Mouse (Mus musculus) limb, embryonic 11.5 days (tissue): ENCODE measurements around the gene Olfr1493-ps1. TPM values are rescaled to one million over a fixed set of nuclear protein-coding genes. Genes with fewer than 3 reads are reported as not detected.

ENCODE experiments used
- polyA plus RNA-seq: library from polyadenylated mRNA; unstranded; fragments of >200 nt; fragmentation: Nextera tagmentation; extraction: Ambion mirVana; gene quantifications from 2 replicates; pipeline ENCODE4 v1.2.1, GENCODE M21; 2014

The Olfr1493-ps1 gene
- polyA plus RNA-seq, 1 experiment from 2014 or later: not detected

Other genes with a start within 250 kb of the Olfr1493-ps1 start
- gene Olfr1475, start 243.1 kb upstream of the Olfr1493-ps1 start, polyA plus RNA-seq: not detected in 2 replicates
- not detected in 2 replicates for gene Olfr1477, start 222.7 kb upstream of the Olfr1493-ps1 start, polyA plus RNA-seq
- not detected in 2 replicates for gene Olfr1480, start 195.4 kb upstream of the Olfr1493-ps1 start, polyA plus RNA-seq
- gene Olfr1484, start 139.8 kb upstream of the Olfr1493-ps1 start, polyA plus RNA-seq: not detected in 2 replicates
- not detected in 2 replicates for gene Olfr1487, start 105.9 kb upstream of the Olfr1493-ps1 start, polyA plus RNA-seq
- gene Olfr1489, start 91.7 kb upstream of the Olfr1493-ps1 start, polyA plus RNA-seq: not detected in 2 replicates
- not detected in 2 replicates for gene Olfr1490, start 72.2 kb upstream of the Olfr1493-ps1 start, polyA plus RNA-seq
- gene Olfr1491, start 26.0 kb upstream of the Olfr1493-ps1 start, polyA plus RNA-seq: not detected in 2 replicates
- not detected in 2 replicates for gene Olfr1494, start 16.4 kb downstream of the Olfr1493-ps1 start, polyA plus RNA-seq
- not detected in 2 replicates for gene Olfr1495, start 41.3 kb downstream of the Olfr1493-ps1 start, polyA plus RNA-seq
- gene Olfr1496, start 54.6 kb downstream of the Olfr1493-ps1 start, polyA plus RNA-seq: not detected in 2 replicates
- gene Olfr1497, start 74.9 kb downstream of the Olfr1493-ps1 start, polyA plus RNA-seq: not detected in 2 replicates
- gene Olfr1499, start 96.2 kb downstream of the Olfr1493-ps1 start, polyA plus RNA-seq: not detected in 2 replicates
- gene Olfr1500, start 107.2 kb downstream of the Olfr1493-ps1 start, polyA plus RNA-seq: not detected in 2 replicates
- not detected in 2 replicates for gene Olfr1501, start 127.4 kb downstream of the Olfr1493-ps1 start, polyA plus RNA-seq
- gene Olfr1502, start 138.5 kb downstream of the Olfr1493-ps1 start, polyA plus RNA-seq: not detected in 2 replicates
- not detected in 2 replicates for gene Olfr1504, start 174.7 kb downstream of the Olfr1493-ps1 start, polyA plus RNA-seq
- gene Olfr1505, start 190.3 kb downstream of the Olfr1493-ps1 start, polyA plus RNA-seq: not detected in 2 replicates